Mouse (Mus musculus) stomach, postnatal 0 days (tissue): ENCODE results near the gene Dnm3. TPM values are rescaled to one million over a fixed set of nuclear protein-coding genes. Genes with fewer than 3 reads are reported as not detected.
A peak's percentile ranks its signal among the peaks of the same experiment; 100 is the strongest.

Experiments used
- ATAC-seq: fragments of 200-750 bp; cut with Nextera tagmentation; 2 replicates; pipeline ENCODE4 v1.8.0; 2017; ENCODE audit not compliant: low FRiP score, low TSS enrichment
- DNase-seq: peaks from one replicate; pipeline ENCODE4 v3.0.0-alpha.2; 2016; ENCODE audit warnings: low spot score
- H3K27ac ChIP-seq: fragments of 300-500 bp; sonication (generic); replicated peaks from 2 replicates; pipeline ENCODE4 v1.5.1; 2014; ENCODE audit warnings: mild to moderate bottlenecking, control low read depth
- H3K27me3 ChIP-seq: fragments of 300-500 bp; sonication (generic); 2 replicates; pipeline ENCODE4 v1.6.1; 2014; ENCODE audit warnings: low read length; ENCODE audit not compliant: control insufficient read depth, insufficient read depth
- H3K36me3 ChIP-seq: fragments of 300-500 bp; sonication (generic); 2 replicates; pipeline ENCODE4 v1.6.1; 2014; ENCODE audit warnings: low read length, mixed read lengths; ENCODE audit not compliant: control insufficient read depth, insufficient read depth
- H3K4me1 ChIP-seq: fragments of 300-500 bp; sonication (generic); replicated peaks from 2 replicates; pipeline ENCODE4 v1.6.1; 2014; ENCODE audit warnings: antibody characterized with exemption; ENCODE audit not compliant: control insufficient read depth, insufficient read depth
- H3K4me2 ChIP-seq: fragments of 300-500 bp; sonication (generic); replicated peaks from 2 replicates; pipeline ENCODE4 v1.6.1; 2014; ENCODE audit warnings: low read depth, mild to moderate bottlenecking, control low read depth, moderate library complexity
- H3K4me3 ChIP-seq: fragments of 300-500 bp; sonication (generic); 2 replicates; pipeline ENCODE4 v1.5.1; 2014; ENCODE audit warnings: low read depth, low read length, control low read depth
- H3K9ac ChIP-seq: fragments of 300-500 bp; sonication (generic); 2 replicates; pipeline ENCODE4 v1.6.1; 2014; ENCODE audit warnings: mild to moderate bottlenecking, low read length, control low read depth, mixed read lengths
- H3K9me3 ChIP-seq: fragments of 300-500 bp; sonication (generic); 2 replicates; pipeline ENCODE4 v1.6.1; 2016; ENCODE audit warnings: low read length; ENCODE audit not compliant: control insufficient read depth
- CTCF ChIP-seq: IDR thresholded peaks from 2 replicates; pipeline ENCODE4 v1.5.1; 2016; ENCODE audit warnings: antibody characterized with exemption, low read depth, mild to moderate bottlenecking, moderate library complexity
- EP300 ChIP-seq: optimal IDR thresholded peaks from 2 replicates; pipeline ENCODE3; 2016; ENCODE audit warnings: antibody characterized with exemption
- WGBS: fragments of 180-500 bp; shearing (Covaris S2); extraction: QIAGEN DNeasy Blood & Tissue Kit; methylation state at CpG from one replicate; pipeline ENCODE4 v1.1.7; 2014; 5-methylcytosine and 5-hydroxymethylcytosine counted together
- polyA plus RNA-seq: library from polyadenylated mRNA; unstranded; fragments of >200 nt; fragmentation: Nextera tagmentation; extraction: Ambion mirVana; gene quantifications from 2 replicates; pipeline ENCODE4 v1.2.1, GENCODE M21; 2015

Dnm3 gene
- polyA plus RNA-seq, 1 experiment from 2014 or later, result 2.1 TPM

DNA sequence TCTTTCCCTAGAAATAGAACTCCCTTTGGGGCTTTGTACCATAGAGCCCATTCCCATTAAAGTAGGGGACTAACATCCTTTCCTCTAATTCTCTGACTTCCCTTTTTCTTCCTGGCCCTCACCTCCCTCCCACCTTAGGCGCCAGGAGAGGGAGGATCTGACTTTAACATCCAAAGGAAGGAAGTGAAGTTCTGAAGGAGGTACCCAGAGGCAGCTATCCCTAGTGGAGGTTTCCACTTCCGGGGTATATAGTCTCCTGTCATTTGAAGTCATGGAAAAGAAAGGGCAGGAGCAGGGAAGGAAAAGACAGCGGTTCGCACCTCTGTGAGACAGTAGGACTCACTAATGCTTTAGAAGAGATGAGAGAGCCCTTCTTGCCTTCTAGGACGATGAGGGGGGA lies 478.5 kb downstream of the Dnm3 start:
- Histone ChIP-seq H3K4me2 (no peak overlapping the region), H3K9ac (no peak overlapping the region), H3K27me3 (no peaks in the 10 kb centered on the region), H3K4me1 (peaks cover 4% of the 10 kb centered on the region; the same call in 1 of the 2 replicates), H3K36me3 (no peaks in the 10 kb centered on the region), H3K4me3 (no peak overlapping the region), H3K9me3 (no peaks in the 10 kb centered on the region), H3K27ac (peak overlapping the region; percentile 59; the same call in 1 of the 2 replicates)
- WGBS, result 29% methylated on average over 5 of the region's 5 CpGs
- ATAC-seq (no peak), DNase-seq (no peak)
- TF ChIP-seq CTCF, result no peak
- TF ChIP-seq EP300, result no peak

- TF ChIP-seq CTCF (no peak), EP300 (no peak)
- DNase-seq, result no peak
- Histone ChIP-seq H3K4me3 (no peak overlapping the region), H3K4me1 (no peaks in the 10 kb centered on the region), H3K9ac (no peak overlapping the region), H3K27ac (no peak overlapping the region), H3K4me2 (no peak overlapping the region), H3K27me3 (no peaks in the 10 kb centered on the region), H3K9me3 (no peaks in the 10 kb centered on the region), H3K36me3 (no peaks in the 10 kb centered on the region)
- WGBS, result 42% methylated on average over 4 of the region's 4 CpGs
- no peak for ATAC-seq
Observed at GRCm38 (mm10) chr1:161998781-161999180, 479.1 kb downstream of the Dnm3 start.

- TF ChIP-seq CTCF, result no peak
- TF ChIP-seq EP300, result no peak
- H3K9ac ChIP-seq, result no peak overlapping the region
- no peaks in the 10 kb centered on the region for H3K4me1 ChIP-seq
- no peaks in the 10 kb centered on the region for H3K9me3 ChIP-seq
- H3K36me3 ChIP-seq, result no peaks in the 10 kb centered on the region
- H3K4me3 ChIP-seq, result no peak overlapping the region
- H3K27ac ChIP-seq, result no peak overlapping the region
- DNase-seq, result no peak
- no peaks in the 10 kb centered on the region for H3K27me3 ChIP-seq
- ATAC-seq, result no peak
- WGBS, result 88% methylated on average over 7 of the region's 7 CpGs
- H3K4me2 ChIP-seq, result no peak overlapping the region
Observed at GRCm38 (mm10) chr1:161992389-161992788, 485.4 kb downstream of the Dnm3 start.

GRCm38 (mm10) chr1:161991846-161992245 lies 486.0 kb downstream of the Dnm3 start:
- H3K27ac ChIP-seq, result no peak overlapping the region
- TF ChIP-seq EP300 (no peak), CTCF (no peak)
- no peak overlapping the region for H3K4me3 ChIP-seq
- ATAC-seq (no peak), DNase-seq (no peak)
- H3K27me3 ChIP-seq, result no peaks in the 10 kb centered on the region
- H3K9me3 ChIP-seq, result no peaks in the 10 kb centered on the region
- H3K4me2 ChIP-seq, result no peak overlapping the region
- no peaks in the 10 kb centered on the region for H3K4me1 ChIP-seq
- 91% methylated on average over 11 of the region's 11 CpGs for WGBS
- no peak overlapping the region for H3K9ac ChIP-seq
- no peaks in the 10 kb centered on the region for H3K36me3 ChIP-seq

GRCm38 (mm10) chr1:161990684-161991578 lies 486.9 kb downstream of the Dnm3 start:
- Histone ChIP-seq H3K9ac (no peak overlapping the region), H3K36me3 (no peaks in the 10 kb centered on the region), H3K4me1 (no peaks in the 10 kb centered on the region), H3K4me3 (no peak overlapping the region), H3K9me3 (no peaks in the 10 kb centered on the region), H3K27me3 (no peaks in the 10 kb centered on the region), H3K27ac (no peak overlapping the region), H3K4me2 (no peak overlapping the region)
- ATAC-seq, result no peak
- no peak for DNase-seq
- no peak for TF ChIP-seq CTCF
- no peak for TF ChIP-seq EP300
- 52% methylated on average over 10 of the region's 10 CpGs for WGBS

DNA sequence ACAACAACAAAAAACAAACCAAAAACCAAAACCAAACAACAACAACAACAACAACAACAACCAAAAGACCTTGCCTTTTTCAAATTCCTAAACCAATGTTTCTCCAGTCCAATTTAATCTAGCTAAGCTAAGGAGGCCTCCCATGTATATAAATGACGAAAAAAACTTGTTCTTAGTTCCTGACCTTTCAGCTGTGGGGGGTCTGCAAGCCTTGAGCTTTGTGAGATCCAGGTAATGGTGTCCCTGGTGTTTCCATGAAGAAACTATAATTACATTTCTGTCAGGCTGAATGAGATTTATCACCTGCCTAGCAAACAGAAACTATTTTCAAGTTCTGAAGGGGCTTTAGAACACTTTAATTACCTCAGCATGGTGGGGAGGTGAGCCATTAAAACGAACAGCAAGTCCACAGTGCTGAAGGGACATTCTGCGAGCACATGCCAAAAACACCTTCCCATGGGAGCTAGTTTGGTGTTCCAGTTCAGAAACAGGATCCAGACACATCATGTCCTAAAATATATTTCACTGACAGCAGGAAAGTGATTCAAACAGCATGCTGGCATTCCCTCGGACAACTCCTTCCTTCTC lies 493.8 kb downstream of the Dnm3 start:
- ATAC-seq (no peak), DNase-seq (peak; percentile 4)
- no peak for TF ChIP-seq CTCF
- Histone ChIP-seq H3K4me2 (no peak overlapping the region), H3K27me3 (no peaks in the 10 kb centered on the region), H3K27ac (no peak overlapping the region), H3K4me3 (no peak overlapping the region), H3K9me3 (no peaks in the 10 kb centered on the region), H3K4me1 (no peaks in the 10 kb centered on the region), H3K9ac (no peak overlapping the region), H3K36me3 (no peaks in the 10 kb centered on the region)
- WGBS, result 33% methylated on average over 4 of the region's 4 CpGs
